Mouse (Mus musculus) testis, adult 2 months (tissue): ENCODE measurements at regions not wholly inside any gene's neighbourhood (a gene's known extent, or its start where the extent isn't known, plus 50 kb on each side); places are given as distances from the start of the nearest gene placed in this dataset.

Experiments
- CTCF ChIP-seq: fragments of 200-500 bp; IDR thresholded peaks from 2 replicates; pipeline ENCODE4 v1.5.1; 2012; ENCODE audit warnings: low read depth, mild to moderate bottlenecking, inconsistent platforms, low read length, moderate library complexity; ENCODE audit not compliant: control insufficient read depth, insufficient read depth, insufficient replicate concordance
- POLR2A ChIP-seq: fragments of 200-500 bp; IDR thresholded peaks from 2 replicates; pipeline ENCODE4 v1.6.1; 2012; ENCODE audit warnings: low read depth, mild to moderate bottlenecking, inconsistent platforms, low read length, moderate library complexity; ENCODE audit not compliant: control insufficient read depth

DNA sequence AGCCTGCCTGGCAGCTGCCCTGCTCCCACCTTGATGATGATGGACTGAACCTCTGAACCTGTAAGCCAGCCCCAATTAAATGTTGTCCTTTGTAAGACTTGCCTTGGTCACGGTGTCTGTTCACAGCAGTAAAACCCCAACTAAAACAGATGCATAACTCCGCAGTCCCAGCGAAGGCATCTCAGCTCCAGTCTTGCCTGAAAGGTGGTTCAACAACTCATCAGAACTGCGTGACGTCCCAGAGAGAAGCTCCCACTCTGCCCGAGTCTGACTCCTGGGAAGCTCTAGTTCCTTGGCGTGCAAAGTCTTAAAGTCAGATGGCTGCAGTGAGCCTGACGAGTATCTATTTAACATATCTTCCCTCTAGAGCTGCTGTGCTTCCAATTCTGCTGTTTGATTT, 250.7 kb downstream of the Zfp704 start:
- TF ChIP-seq CTCF: no peak
- TF ChIP-seq POLR2A: no peak
